Mouse (Mus musculus) liver, embryonic 16.5 days (tissue): ENCODE measurements around the gene Nkap. TPM values are rescaled to one million over a fixed set of nuclear protein-coding genes. Genes with fewer than 3 reads are reported as not detected.
A peak's percentile ranks its signal among the peaks of the same experiment; 100 is the strongest.
"Not testable (repeated sequence)": the region's sequence is repeated elsewhere in the genome, so short reads cannot be mapped to it uniquely, and the experiment has no call there.

Experiments used
- ATAC-seq: fragments of 200-750 bp; cut with Nextera tagmentation; 2 replicates; pipeline ENCODE4 v1.8.0; 2017; ENCODE audit warnings: low read depth, mild to moderate bottlenecking, moderate number of reproducible peaks, moderate library complexity
- H3K27ac ChIP-seq: fragments of 300-500 bp; sonication (generic); 2 replicates; pipeline ENCODE4 v1.5.1; 2014; ENCODE audit warnings: mild to moderate bottlenecking, low read length
- H3K27me3 ChIP-seq: fragments of 300-500 bp; sonication (generic); 2 replicates; pipeline ENCODE4 v1.6.1; 2014; ENCODE audit warnings: low read depth, low read length, mixed read lengths; ENCODE audit not compliant: control insufficient read depth, insufficient read depth
- H3K36me3 ChIP-seq: fragments of 300-500 bp; sonication (generic); 2 replicates; pipeline ENCODE4 v1.6.1; 2014; ENCODE audit warnings: mild to moderate bottlenecking; ENCODE audit not compliant: control insufficient read depth, insufficient read depth
- H3K4me1 ChIP-seq: fragments of 300-500 bp; sonication (generic); 2 replicates; pipeline ENCODE4 v1.6.1; 2014; ENCODE audit warnings: low read depth, low read length, mixed read lengths; ENCODE audit not compliant: control insufficient read depth
- H3K4me2 ChIP-seq: fragments of 300-500 bp; sonication (generic); 2 replicates; pipeline ENCODE4 v1.6.1; 2014; ENCODE audit warnings: low read depth, low read length, mixed read lengths
- H3K4me3 ChIP-seq: fragments of 300-500 bp; sonication (generic); 2 replicates; pipeline ENCODE4 v1.5.1; 2014; ENCODE audit warnings: low read depth, mild to moderate bottlenecking, low read length
- H3K9ac ChIP-seq: fragments of 300-500 bp; sonication (generic); 2 replicates; pipeline ENCODE4 v1.6.1; 2014; ENCODE audit warnings: low read depth, low read length
- H3K9me3 ChIP-seq: fragments of 300-500 bp; sonication (generic); replicated peaks from 2 replicates; pipeline ENCODE4 v1.6.1; 2016; ENCODE audit warnings: low read length; ENCODE audit not compliant: control insufficient read depth
- WGBS: fragments of 180-500 bp; shearing (Covaris S2); extraction: QIAGEN DNeasy Blood & Tissue Kit; methylation state at CpG from one replicate; pipeline ENCODE4 v1.1.7; 2014; ENCODE audit not compliant: insufficient replicate concordance; 5-methylcytosine and 5-hydroxymethylcytosine counted together
- polyA plus RNA-seq: library from polyadenylated mRNA; unstranded; fragments of >200 nt; fragmentation: Nextera tagmentation; extraction: Ambion mirVana; gene quantifications from 2 replicates; pipeline ENCODE4 v1.2.1, GENCODE M21; 2015

The Nkap gene
- polyA plus RNA-seq, 1 experiment from 2014 or later: 5.1 TPM

DNA sequence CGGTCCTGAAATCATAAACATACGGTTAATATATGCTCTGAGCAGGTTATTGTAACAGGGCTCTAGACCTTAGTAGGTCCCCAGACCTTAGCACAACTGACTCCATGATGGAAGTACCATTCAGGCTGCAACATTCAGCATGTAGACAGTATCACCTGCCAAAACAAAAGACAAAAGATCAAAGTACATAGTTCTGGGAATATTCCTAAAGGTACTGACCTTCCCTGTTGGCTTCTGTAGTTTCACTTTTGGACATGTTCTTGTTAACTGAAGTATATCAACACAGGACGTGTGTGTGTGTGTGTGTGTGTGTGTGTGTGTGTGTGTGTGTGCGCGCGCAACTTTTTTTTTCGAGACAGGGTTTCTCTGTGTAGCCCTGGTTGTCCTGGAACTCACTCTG is 1.1 kb upstream of the Nkap start:
- ATAC-seq: no peak
- no peak overlapping the region for H3K27ac ChIP-seq
- no peak overlapping the region for H3K4me2 ChIP-seq
- H3K36me3 ChIP-seq: no peaks in the 10 kb centered on the region
- no peak overlapping the region for H3K4me3 ChIP-seq
- H3K9ac ChIP-seq: no peak overlapping the region
- no peaks in the 10 kb centered on the region for H3K27me3 ChIP-seq
- WGBS: 83% methylated on average over 7 of the region's 7 CpGs
- H3K4me1 ChIP-seq: no peaks in the 10 kb centered on the region; the same call in 1 of the 2 replicates
- H3K9me3 ChIP-seq: no peaks in the 10 kb centered on the region

DNA sequence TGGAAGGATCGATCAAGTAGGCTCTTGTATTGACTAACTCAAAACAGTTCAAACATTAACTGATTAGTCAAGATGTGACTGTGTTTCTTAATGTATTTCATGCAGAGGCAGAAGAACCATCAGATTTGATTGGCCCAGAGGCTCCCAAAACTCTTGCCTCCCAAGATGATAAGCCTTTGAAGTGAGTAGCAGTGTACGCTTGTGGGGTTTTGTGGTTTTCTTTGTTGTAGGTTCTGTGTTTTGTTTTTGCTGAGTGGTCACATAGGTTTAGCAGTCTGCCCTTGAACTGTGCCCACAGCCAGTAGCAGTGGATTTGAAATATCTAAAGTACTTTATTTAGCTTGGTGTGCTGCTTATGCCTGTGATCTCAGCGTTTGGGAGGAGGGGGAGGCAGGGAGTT is 15.1 kb downstream of the Nkap start:
- Histone ChIP-seq H3K9ac (no peak overlapping the region), H3K4me1 (no peaks in the 10 kb centered on the region), H3K27ac (no peak overlapping the region), H3K36me3 (peaks cover 3% of the 10 kb centered on the region; the same call in 1 of the 2 replicates), H3K9me3 (no peaks in the 10 kb centered on the region), H3K4me2 (no peak overlapping the region), H3K4me3 (no peak overlapping the region), H3K27me3 (no peaks in the 10 kb centered on the region)
- WGBS: 74% methylated on average over 3 of the region's 3 CpGs
- no peak for ATAC-seq

DNA sequence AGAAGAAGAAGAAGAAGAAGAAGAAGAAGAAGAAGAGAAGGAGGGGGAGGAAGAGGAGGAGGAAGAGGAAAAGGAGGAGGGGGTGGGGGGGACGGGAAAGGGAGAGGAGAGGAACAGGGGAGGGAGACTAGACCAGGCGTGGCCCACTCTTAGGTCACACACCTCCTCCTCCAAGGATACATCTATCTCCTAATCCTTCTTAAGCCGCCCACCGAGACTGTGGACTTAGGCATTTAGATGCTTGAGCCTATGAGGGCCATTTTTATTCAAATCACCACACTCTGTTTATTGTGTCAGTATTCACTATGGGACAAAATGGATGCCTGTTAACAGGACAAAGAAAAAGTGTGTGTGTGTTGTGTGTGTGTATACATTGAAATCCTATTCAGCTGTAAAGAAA is 17.9 kb downstream of the Nkap start:
- not testable (repeated sequence) for H3K9ac ChIP-seq, H3K4me1 ChIP-seq, H3K27me3 ChIP-seq, H3K4me2 ChIP-seq, H3K27ac ChIP-seq, H3K4me3 ChIP-seq, H3K36me3 ChIP-seq, H3K9me3 ChIP-seq, ATAC-seq
- WGBS: no CpG with 5 or more reads among the region's 4 CpGs

DNA sequence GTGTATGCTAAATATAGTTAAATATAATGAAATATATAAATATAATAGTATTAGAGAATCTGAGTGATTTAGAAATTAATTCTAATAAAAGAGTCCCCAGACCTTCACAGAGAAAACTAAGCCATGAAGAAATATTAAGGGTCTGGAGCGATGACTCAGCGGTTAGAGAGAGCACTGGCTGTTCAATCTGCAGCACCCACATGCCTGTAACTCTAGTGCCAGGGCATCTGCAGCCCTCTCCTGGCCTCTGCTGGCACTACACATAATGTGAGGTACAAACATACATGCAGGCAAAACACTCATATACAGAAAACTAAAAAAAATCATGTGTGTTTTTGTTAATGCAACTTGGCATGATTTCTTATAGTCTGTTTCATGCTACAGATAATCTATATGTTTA is 18.4 kb downstream of the Nkap start:
- Histone ChIP-seq H3K27ac (no peak overlapping the region), H3K9me3 (no peaks in the 10 kb centered on the region), H3K4me1 (no peaks in the 10 kb centered on the region), H3K4me3 (no peak overlapping the region), H3K27me3 (no peaks in the 10 kb centered on the region), H3K9ac (no peak overlapping the region), H3K36me3 (peaks cover 3% of the 10 kb centered on the region), H3K4me2 (no peak overlapping the region)
- no peak for ATAC-seq
- 86% methylated on average over 2 of the region's 2 CpGs for WGBS

DNA sequence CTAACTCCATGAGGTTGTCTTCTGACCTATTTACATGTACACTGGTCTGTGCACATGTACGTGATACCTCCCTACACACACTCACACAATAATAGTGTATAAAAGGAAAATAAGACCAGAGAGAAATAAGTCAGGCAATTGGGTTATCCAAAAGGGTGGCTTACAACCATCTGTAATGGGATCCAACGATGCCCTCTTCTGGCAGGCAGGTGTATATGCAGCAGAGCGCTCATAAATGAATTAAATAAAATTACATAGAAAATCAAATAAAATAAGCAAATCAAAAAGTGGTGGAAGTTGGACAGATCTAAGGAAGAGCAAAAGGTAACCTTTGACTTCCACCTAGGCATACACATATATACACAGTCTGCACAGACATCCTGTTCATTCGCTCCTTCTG is 31.2 kb downstream of the Nkap start:
- Histone ChIP-seq H3K9me3 (no peaks in the 10 kb centered on the region), H3K27ac (no peak overlapping the region), H3K4me2 (no peak overlapping the region), H3K9ac (no peak overlapping the region), H3K36me3 (no peaks in the 10 kb centered on the region; the same call in 1 of the 2 replicates), H3K4me1 (no peaks in the 10 kb centered on the region), H3K27me3 (no peaks in the 10 kb centered on the region), H3K4me3 (no peak overlapping the region)
- 52% methylated on average over 4 of the region's 4 CpGs for WGBS
- ATAC-seq: no peak

DNA sequence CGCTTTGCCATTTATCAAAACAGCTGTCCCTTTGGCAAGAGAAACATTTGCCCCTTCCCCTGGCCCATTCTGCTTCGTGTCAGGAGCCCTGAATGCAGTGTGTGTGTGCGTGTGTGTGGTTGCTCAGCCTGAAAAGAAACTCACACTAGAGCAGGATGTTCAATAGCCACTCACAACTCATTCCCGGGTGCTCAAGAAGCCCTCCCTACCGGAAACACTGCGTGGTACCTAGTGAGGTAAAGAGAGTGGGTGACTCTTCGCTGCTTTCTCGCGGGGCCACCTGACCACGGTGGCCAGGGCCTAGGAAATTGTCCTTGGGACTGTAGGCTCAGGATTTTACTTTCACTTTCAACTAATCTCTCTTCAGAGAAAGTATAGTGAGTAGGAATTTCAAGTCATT is 34.6 kb downstream of the Nkap start:
- Histone ChIP-seq H3K4me3 (no peak overlapping the region), H3K9me3 (no peaks in the 10 kb centered on the region), H3K4me1 (no peaks in the 10 kb centered on the region), H3K4me2 (peak overlapping the region; percentile 17; the same call in 1 of the 2 replicates), H3K36me3 (no peaks in the 10 kb centered on the region), H3K27ac (no peak overlapping the region), H3K9ac (no peak overlapping the region), H3K27me3 (no peaks in the 10 kb centered on the region)
- ATAC-seq: no peak
- 58% methylated on average over 10 of the region's 10 CpGs for WGBS

DNA sequence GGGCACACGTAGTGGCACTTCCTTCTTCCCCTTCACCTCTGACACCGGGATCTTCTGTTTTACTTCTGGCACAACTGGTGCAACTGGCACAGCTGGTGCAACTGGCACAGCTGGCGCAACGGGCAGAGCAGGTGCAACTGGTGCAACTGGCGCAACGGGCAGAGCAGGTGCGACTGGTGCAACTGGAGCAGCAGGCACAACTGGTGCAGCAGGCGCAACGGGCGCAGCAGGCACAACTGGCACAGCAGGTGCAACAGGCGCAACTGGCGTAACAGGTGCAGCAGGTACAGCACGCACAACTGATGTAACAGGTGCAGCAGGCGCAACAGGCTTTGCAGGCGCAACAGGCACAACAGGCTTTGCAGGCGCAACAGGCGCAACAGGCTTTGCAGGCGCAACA is 36.5 kb downstream of the Nkap start:
- no peak overlapping the region for H3K27ac ChIP-seq
- ATAC-seq: no peak
- no peaks in the 10 kb centered on the region for H3K27me3 ChIP-seq
- H3K4me1 ChIP-seq: no peaks in the 10 kb centered on the region
- no peak overlapping the region for H3K4me2 ChIP-seq
- H3K36me3 ChIP-seq: no peaks in the 10 kb centered on the region
- 78% methylated on average over 18 of the region's 18 CpGs for WGBS
- no peak overlapping the region for H3K9ac ChIP-seq
- no peak overlapping the region for H3K4me3 ChIP-seq
- no peaks in the 10 kb centered on the region for H3K9me3 ChIP-seq

DNA sequence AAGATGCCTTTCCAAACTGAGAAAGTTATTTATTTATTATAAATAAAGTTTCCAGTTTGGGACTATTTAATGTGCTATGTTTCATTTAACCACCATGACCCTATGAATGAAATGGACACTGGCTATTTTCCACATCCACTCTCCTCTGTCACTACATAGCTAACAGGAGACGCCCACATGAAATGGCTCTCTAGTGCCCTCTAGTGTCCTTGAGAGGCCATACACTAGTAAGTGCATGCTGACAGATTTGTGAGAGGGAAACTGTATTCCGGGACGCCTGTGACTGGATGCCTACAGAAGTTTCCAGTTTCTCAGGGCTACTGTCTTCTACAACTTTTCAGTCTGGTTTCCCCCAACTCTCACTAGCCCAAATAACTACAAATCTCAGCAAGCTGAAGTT is 40.5 kb downstream of the Nkap start:
- 31% methylated on average over 3 of the region's 3 CpGs for WGBS
- no peaks in the 10 kb centered on the region for H3K9me3 ChIP-seq
- no peak overlapping the region for H3K9ac ChIP-seq
- H3K4me2 ChIP-seq: no peak overlapping the region
- no peak overlapping the region for H3K27ac ChIP-seq
- H3K4me3 ChIP-seq: no peak overlapping the region
- no peaks in the 10 kb centered on the region for H3K36me3 ChIP-seq
- H3K27me3 ChIP-seq: no peaks in the 10 kb centered on the region
- no peaks in the 10 kb centered on the region for H3K4me1 ChIP-seq
- ATAC-seq: no peak

DNA sequence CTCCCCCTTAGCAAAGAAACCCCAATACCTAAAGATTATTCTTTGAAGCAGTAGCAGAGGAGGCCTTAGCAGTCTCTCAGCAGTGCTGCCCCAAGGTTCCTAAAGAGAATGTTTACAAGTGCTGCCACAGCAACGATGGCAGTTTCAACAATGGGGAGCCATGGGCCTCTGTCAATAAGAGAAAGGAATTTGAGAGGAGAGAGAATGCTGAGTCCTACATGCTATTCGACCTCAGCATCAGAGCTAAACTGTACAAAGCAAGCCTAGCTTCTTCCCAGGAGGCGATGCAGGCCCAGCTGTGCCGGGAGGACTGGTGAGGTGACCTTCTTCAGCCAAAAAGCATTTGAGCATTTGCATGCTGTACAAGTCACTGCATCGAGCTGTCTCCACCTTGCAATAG is 42.1 kb downstream of the Nkap start, which contains the start of gene Akap14:
Gene Akap14 (minus strand): TSS at position 101 of the 400 bp plus-strand sequence.
- no peaks in the 10 kb centered on the region for H3K27me3 ChIP-seq
- H3K27ac ChIP-seq: no peak within 1 kb of the TSS
- WGBS: 55% methylated on average over 5 of the region's 5 CpGs
- no peak for ATAC-seq
- H3K9ac ChIP-seq: no peak within 1 kb of the TSS
- no peak within 1 kb of the TSS for H3K4me2 ChIP-seq
- H3K9me3 ChIP-seq: no peaks in the 10 kb centered on the region
- H3K36me3 ChIP-seq: no peaks in the 10 kb centered on the region
- no peaks in the 10 kb centered on the region for H3K4me1 ChIP-seq
- no peak within 1 kb of the TSS for H3K4me3 ChIP-seq
